Mouse (Mus musculus) gastrocnemius, postnatal 25 days (tissue): Measurements from ENCODE around the gene Adamtsl1. TPM values are rescaled to one million over a fixed set of nuclear protein-coding genes. Genes with fewer than 3 reads are reported as not detected.

Experiments
- DNase-seq: peaks from one replicate; pipeline ENCODE4 v3.0.0; 2022
- total RNA-seq, 2 experiments: library from RNA; stranded (reverse); gene quantifications; 1 replicate in 1 of 2; 2 replicates in 1 of 2; pipeline ENCODE4 v1.2.3; 2021

The Adamtsl1 gene
- total RNA-seq, 2 experiments from 2014 or later = 6.0 to 9.7 TPM

DNA sequence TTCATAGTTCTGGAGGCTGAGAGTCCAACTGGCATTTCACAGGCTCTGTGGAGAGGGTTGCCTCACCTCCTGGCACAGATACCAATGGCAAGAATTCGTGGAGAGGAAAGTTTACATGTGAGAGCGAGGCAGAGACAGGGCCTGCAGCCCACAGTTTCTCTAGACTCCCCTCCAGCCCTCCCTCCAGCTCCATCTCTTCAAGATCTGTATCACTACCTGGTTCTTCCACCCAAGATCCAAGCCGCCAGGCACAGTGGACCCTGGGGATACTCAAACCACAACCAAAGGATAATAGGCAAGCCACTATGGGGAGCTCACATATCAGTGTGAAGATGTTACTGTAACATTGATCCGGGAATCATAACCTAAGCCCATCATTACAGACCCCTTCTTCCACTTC, 546.6 kb downstream of the Adamtsl1 start:
- DNase-seq = no peak

DNA sequence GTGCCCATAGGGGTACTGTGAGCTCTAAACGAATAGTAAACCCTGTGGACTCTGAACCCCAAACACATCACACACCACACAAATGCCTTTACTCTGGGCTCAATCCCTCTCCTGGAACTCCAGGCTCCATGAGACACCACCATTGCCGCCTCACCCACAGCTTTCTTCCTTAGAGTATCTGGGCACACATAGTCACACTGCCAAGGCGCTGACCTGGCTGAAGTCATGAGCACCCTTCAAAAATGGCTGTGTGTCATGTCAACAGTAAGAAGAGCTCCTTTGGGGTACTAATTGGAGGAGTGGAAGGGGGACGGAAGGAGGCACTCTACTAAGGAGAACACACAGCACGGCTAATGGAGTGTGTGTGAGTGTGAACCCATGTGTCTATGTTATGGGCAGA, 554.4 kb downstream of the Adamtsl1 start:
- DNase-seq = no peak

DNA sequence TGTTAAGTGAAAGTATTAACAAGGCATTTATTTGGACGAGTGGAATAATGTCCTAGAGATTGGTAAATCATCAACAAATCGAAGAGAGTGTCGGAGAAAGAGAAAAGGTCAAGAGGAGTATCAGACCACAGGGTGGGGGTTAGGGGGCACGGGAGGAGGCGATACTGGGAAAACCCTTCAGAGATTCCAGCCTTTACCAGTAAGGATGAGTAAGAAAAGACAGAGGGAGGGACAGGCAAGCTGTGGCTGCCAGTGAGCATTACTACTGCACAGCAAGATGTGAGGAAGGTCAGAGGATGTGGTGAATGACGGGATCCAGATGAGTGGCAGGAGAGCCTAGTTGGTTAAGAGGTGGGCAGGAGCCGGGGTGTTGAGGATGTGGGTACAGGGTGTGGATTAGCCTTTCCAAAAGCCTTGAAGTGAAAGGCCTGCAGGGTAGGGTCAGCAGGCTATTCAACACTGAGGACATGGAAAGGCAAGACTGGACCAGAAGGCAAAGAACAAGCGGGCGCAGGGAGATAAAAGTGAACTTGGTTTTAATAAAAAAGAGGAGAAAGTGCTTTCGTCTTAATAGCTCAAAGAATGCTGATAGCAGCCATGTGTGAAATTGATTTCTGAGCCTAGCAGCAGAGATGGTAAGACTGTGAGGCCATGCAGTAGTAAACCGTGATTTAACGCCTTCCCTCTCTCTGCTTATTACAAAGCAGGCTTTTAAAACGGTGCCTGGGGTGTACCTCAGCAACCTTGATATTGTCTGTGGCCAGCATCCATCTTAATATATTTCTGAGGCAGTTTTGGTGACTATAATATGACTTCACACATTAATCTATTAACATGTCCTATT, 555.1 kb downstream of the Adamtsl1 start:
- no peak for DNase-seq

DNA sequence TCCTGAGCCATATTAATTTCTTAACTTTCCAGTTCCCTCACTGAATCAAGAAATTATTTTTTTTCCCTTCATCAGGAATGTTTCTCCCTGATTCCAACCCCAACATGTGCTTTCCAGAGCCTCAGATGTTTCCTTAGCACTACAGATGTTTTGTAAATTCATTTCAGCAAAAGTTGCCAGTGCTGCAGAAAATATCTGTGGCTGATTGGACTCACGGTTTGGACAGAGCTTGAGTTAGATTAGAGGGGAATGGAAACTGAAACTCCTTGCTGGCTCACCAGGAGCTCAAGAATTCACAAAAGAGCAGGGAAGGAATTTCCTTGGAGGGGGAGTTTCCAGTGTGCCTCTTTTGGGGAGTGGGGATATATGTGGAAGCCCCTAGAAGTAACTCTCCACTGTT, 560.9 kb downstream of the Adamtsl1 start:
- DNase-seq = no peak

DNA sequence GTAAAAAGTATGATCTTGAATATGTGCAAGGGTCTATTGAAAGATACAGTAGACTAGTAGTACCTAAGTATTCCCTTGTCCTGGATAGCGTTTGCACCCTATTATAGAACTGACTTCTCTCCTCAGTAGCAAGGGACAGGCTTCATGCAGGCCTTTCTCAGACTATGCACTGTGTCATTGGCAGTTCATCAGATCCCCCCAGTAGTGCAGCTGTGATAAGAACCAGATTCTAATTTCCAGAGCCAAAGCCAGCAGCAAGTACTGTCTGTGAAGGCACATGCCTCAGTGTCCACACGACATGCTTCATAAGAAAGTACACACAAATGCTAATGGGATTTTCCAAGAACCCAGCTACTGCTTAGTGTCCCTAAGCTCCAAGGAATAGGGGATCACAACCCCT, 563.4 kb downstream of the Adamtsl1 start:
- no peak for DNase-seq

DNA sequence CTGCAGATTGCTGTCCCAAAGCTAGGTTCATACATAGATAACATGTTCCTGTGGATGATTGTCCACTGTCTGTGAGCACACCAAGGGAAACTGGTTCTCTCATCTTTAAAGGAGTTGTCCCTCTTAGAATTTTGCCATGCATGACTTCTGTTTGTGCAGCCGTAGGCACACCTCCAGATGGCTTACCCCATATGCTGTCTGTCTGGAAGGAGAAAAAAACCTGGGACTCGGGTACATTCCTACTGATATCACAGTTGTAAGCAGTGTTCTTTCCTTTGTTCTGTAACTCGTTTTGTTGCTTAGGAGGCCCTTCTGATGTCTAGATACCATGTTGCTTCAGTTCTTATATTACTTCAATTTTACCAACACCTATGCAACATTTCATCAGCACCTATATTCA, 563.9 kb downstream of the Adamtsl1 start:
- DNase-seq = no peak

DNA sequence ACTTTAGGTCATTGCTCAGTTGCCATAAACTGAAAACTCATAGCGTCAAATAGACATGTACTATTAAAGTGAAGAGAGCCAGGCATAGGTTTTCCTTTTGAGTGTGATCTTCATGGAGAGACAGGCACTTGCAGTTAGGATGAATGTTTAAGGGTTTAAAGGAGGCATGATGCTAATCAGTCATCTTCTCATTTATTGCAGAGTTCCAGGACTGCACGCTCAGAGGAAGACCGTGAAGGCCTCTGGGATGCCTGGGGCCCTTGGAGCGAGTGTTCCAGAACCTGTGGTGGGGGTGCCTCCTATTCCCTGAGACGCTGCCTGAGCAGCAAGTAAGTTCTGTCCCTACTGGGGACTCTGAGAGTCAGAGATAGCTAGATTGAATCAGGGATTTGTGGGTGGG, 573.5 kb downstream of the Adamtsl1 start:
- DNase-seq = no peak

DNA sequence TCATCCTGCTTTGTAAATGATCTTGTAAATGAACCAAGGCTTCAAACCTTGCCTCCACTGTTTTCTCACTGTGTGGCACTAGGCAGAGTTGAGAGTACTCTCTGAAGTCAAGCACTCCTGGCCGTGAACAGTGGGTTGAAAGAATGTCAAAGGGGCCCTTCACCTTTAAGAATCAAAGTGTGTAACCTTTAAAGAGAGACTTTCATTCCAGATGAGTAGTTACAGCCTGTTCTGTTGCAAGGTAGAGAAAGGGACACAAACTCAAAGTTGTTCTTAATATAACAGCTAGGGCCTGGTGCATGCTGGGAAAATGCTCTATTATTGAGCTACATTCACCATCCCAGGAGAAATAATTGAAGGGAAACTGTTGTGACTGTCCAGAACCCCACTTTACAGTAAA, 589.2 kb downstream of the Adamtsl1 start:
- no peak for DNase-seq

DNA sequence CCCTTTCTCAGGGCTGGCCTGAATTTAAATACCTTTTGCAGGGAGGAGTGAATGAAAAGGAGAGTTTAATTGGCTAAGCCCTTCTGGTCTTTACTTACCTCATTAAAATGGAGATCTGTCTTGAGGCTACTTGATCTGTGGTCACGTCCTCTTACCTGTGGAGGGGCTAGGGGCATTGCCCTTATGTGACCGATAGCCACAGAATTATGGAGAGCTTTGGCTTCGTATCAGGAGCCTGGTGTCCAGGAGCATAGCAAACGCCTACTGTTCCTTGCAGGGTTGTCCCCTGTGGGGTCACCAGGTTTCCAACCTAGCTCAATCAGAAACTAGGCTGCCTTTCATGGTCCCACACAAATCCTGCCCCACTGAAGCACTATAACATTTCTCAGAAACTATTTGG, 594.4 kb downstream of the Adamtsl1 start:
- DNase-seq = no peak

DNA sequence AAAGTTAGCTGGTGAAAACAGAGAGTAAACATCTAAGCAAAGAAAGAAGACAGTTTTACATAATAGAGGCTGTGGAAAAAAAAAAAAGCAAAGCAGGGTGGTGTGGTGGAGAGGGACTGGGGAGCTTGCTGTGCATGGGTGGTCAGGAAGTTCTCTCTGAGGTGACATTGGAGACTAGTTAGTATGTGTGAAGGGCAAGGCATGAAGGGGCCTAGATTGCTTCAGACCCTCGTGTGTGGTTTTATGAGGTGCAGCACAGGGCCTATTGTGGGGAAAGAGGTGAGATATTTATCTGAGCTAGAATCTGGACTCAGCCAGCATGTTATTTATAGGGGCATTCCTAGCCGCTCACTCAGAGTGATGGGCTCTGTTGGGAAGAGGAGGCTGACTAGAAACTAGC, 605.1 kb downstream of the Adamtsl1 start:
- DNase-seq = no peak

DNA sequence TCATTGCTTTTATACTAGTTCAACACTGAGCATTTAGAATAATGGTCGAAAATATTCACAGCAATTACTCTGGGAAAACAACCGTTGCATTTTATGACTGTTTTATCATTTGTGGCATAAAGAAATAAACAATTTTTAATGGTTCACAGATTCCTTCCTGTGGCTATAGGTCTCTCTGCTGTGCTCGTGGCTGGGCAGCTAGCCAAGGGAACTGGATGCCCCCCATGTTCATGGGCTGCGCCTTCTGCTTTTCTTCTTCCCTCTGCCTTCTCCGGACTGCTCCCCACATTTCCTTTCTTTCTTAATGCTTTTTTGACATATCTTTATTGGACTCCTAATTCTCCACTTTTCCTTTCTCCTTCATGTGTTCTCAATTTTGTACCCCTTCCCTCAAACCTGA, 608.5 kb downstream of the Adamtsl1 start:
- no peak for DNase-seq

DNA sequence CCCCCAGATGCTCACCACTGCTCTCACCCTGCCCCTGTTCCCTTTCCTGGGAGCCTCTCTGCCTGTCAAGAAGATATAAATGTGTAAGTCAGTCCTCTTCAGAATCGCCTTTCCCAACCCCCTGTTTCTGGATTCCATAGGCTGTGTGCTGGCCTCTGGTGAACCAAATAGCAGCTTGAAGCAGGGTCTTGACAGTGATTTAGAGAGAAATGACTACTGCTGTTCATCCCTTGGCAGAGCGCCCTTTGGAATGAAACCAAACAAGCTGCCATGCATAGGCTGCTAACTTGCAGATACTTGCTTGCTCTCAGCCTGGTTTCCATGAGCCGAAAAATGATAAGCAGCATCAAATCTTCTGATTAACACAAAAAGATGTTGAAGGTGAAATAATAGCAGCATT, 610.4 kb downstream of the Adamtsl1 start:
- DNase-seq = no peak

DNA sequence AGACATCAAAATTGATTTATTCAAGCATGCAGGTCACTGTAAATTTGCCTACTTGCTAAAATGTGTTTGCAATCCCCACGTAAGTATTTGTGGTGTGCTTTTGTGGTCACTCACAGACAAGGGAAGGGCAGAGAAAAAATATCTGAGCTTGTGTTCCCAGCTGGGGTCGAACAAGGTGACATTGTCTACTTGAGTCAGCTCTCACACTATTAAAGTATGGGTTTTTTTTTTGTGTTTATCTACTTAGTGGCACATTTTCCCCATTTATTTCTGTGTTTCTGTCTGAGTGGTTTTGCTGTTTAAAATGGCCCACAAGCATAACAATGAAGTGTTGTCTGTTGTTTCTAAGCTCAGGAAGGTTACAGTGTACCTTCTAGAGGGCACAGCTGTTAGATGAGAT, 612.7 kb downstream of the Adamtsl1 start:
- DNase-seq = no peak

DNA sequence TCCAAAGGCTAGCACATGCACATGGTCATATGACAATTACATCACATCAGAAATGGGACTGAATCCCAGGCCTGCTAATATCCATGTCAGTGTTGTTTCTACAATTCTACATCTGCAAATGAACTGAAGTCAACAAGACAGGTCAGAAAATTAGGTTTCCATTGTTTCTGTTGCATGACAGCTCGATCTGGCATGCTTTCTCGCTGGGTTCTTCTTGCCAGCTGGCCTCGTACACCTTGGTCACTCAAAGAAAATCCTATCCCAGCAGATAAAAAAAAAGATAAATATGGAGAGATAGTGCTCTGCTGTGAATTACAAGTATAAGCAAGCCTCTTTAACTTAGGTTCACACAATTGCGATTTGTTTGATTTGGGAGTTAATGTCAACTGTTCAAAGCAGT, 644.6 kb downstream of the Adamtsl1 start:
- DNase-seq = no peak

DNA sequence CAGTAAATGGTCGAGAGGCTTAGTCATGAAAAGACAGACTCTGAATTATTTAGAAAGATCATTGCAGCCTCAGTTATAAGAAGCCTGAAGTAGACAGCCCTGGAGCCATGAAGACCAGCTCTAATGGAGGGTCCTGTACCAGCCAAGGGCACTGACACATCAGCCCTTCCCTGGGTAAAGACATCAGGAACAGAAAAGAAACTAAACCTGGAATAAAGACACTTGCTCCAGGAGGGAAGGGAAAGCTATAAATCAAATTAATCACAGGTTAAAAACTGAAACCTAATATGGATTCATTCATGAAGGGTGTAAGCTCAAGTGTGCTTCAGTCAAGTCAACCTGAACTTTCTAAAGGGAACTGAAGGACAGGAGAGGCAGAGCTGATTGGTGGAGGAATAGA, 645.4 kb downstream of the Adamtsl1 start:
- DNase-seq = no peak

DNA sequence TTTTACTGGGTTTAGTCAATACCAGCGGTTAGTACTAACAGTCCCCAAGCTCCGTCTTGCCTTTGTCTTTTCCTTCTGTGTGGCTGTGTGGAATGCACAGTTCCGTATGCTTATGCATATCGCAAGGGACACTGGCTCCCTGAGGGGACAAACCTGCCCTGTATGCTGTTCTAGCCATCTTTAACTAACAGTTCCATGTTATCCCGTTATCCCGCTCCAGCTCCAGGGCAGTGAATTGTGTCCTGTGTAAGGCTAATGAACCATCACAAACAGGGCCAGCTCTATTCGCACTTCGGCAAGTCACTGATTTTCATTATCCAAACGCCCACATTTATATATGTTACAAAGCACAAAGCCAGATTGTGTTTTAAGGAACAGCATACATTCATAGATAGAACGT, 656.8 kb downstream of the Adamtsl1 start:
- no peak for DNase-seq

DNA sequence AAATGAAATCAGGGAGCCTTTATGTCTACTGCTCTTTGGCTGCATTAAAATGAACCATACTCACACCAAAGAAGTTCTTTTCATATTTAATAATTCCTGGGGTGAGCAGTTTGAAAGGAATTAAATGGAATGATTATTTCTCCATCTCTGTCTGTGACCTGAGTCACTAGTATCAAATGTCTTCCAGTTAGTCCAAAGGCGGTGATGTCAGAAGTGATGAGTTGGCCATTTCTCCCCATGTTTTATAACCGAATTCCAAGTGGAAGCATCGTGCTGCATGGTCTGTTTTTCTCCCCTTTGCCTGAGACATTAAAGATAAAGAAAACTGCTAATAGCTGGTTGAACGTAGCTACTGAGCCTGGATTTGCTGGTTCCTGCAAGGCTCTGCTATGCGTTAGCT, 657.5 kb downstream of the Adamtsl1 start:
- DNase-seq = peak; percentile 39

DNA sequence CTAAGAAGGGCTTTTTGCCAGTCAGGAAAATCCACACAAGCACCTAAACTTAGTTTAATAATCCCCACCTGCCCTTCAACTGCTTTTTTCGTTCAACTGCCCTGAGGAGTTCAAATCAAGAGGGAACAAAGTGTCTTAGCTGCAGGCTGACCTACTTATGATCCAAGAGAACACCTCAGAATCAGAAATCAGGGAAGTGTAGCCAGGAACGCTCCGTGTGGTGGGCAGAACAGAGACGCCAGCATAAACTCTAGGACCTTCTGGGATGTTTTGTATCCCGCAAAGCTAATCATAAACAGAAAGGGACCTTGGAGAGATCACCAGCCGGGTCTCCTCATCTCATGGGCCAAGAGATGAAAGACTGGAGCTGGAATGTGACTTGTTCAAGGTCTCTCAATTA, 663.5 kb downstream of the Adamtsl1 start:
- DNase-seq = no peak

DNA sequence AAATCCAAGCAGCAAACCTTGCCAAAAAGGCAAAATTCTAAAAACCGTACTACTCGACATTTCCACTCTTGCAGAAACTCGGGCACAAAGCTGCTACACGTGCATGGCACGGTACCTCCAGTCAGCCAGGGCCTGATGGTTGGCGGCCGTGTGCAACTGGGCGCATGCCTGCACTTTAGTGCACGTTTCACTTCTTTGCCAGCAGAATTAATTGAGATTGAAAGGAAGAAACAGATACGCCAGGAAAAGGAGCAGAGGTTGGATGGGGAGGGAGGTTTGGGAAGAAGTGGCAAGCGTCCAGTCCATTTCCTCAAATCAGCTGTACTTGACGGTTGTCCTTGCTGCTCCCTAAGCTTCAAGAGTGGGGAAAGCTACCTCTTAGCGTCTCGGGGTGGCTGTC, 664.1 kb downstream of the Adamtsl1 start:
- DNase-seq = no peak

DNA sequence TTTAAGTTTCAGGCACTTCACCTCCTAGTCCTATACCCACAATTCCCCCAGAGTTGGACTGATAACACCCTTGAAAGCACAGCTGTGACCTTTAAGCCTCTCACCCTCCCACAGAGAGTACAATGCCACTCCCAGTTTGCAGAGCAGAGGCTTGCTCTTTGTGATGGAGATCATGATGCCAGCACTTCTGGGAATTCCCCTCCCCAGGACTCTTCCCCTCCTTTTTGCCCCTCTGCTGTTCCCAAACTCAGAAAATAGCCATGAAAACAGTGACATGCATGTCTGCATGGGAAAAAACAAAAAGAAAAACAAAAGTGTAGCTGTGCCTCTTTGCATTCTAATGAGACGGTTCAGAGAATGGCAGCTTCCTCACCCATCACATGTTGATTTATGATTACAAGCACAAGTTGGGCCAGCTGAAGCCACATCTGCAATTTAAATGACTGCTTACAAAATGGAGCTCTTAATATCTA, 669.8 kb downstream of the Adamtsl1 start:
- no peak for DNase-seq

DNA sequence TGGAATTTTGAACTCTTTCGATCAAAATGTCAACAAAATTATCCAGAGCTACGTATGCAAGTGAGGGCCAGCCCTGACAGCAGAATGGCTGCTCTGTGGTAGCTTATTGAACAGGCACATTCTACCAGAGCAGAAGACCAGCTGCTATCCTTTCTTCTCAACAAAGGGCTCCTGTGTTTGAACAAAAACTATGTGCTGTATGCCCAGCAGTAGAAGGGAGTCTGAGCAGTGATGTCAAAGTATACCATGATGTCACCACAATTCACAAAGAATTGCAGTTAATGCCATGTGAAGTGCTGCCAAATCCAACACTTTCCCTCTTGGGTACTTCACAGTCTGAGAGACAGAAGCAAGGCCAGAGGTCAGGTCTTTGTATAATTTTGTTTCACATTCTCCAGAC, 675.9 kb downstream of the Adamtsl1 start:
- DNase-seq = no peak

DNA sequence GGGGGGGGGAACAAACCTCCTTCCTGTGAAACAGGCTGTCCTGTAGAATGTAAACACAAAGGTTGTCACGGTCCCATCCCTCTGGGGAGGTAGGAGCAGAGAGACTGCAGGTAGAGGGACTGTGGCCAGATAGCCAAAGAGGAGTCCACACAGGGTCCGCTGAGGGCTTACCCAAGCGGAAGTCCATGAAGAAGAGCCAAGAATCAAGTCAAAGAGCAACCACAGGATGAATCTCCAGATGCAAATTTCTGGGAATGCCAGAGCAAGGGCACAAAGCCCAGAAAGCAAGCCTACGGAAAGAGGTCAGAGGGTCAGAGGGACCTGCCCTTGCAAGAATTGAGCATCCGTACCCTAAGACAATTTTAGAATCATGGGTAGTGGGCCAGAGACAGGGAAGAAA, 677.2 kb downstream of the Adamtsl1 start:
- no peak for DNase-seq

DNA sequence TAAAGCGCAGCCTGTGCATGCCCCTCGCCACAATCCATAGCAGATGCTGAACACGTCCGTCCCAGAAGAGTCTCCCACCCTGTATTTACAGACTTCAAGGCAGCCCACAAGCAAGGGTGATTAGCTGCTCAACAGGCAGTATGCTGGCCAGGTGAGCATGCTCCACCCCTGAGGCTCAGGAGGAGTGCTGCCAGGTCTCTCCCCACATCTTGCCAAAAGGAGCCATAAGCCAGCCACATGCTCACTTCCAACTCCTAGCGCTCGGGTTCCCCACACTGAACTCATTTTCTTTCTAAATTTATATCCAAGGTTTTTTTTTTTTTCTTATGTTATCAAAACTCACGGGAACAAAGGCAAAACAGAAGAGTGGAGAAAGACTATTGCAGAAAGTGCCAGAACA, 687.8 kb downstream of the Adamtsl1 start:
- no peak for DNase-seq

DNA sequence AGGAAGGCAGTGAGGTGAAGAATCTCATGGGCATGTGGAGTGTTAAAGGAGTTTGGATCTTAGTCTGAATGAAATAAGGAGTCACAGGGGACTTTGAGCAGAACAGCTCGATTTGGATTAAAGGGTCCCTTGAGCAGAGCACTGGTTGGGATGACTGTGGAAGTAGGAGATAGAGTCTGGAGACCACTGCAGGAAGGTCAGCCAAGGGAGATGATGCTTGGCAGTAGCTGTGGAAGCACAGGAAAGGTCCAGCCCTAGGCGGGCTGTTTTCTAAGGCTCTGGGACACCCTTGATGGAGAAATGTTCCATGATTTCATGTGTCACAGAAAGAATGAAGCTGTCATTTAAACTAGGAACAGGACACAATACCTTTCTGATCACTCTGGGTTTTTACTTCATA, 689.3 kb downstream of the Adamtsl1 start:
- peak; percentile 22 for DNase-seq

DNA sequence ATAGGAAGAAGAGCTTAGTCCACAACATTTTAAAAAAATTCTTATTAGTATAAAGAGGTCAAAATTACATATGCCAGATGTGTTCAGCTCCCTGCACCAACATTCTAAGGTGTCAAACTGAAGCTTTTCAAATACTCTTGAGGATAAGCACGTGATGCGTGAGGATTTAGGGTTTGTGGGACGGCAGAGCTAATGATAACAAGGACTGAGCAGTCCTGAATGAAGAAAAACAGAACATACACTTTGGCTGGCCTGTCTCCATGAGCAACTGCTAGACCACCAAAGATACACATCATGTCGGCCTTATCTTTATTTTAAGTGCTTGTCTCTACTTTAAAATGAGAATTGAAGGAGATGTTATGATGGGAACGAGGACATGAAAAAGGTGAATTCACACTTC, 710.9 kb downstream of the Adamtsl1 start:
- no peak for DNase-seq
